In genomic region chr11:118975427-118975826, GRCm38 (mm10) we compare ENCODE assay signal across 9 mouse cellular contexts. TPM values are rescaled to one million over a fixed set of nuclear protein-coding genes. Genes with fewer than 3 reads are reported as not detected.
DNase-seq lines count a peak whose midpoint lies in the region; ATAC-seq lines count a peak whose summit lies in the region.
"Had no signal": no experiment of that assay in that cellular context is flagged by ENCODE, and none has a peak within 500 bp of the region (broad histone marks: within the 10 kb centered on the region; RNA-seq: fewer than 3 reads in every experiment).

No protein-coding gene starts in this region.

- H3K4me3 ChIP-seq in limb, embryonic 12.5 days (replicated peaks), result no peak overlapping the region
- H3K4me3 ChIP-seq in midbrain, embryonic 15.5 days, result no peak overlapping the region

- no peak for ATAC-seq in cerebellum, adult (ENCODE audit: insufficient number of reproducible peaks, low FRiP score, low TSS enrichment)
- no peak for ATAC-seq in limb, embryonic 12.5 days (ENCODE audit: insufficient number of reproducible peaks, insufficient read depth, low FRiP score, low TSS enrichment, low read depth)
- no peak for ATAC-seq in midbrain, embryonic 15.5 days (replicated peaks)

- H3K9me3 ChIP-seq in limb, embryonic 12.5 days, result no peaks in the 10 kb centered on the region
- no peaks in the 10 kb centered on the region for H3K9me3 ChIP-seq in midbrain, embryonic 15.5 days

- peaks cover 65% of the 10 kb centered on the region for H3K27me3 ChIP-seq in limb, embryonic 12.5 days
- H3K27me3 ChIP-seq in midbrain, embryonic 15.5 days (replicated peaks), result no peaks in the 10 kb centered on the region; the same call in 1 of the 2 replicates

- H3K27ac ChIP-seq in limb, embryonic 12.5 days, result no peak overlapping the region
- H3K27ac ChIP-seq in midbrain, embryonic 15.5 days, result no peak overlapping the region

- peak overlapping the region; percentile 13 for H3K4me2 ChIP-seq in limb, embryonic 12.5 days
- H3K4me2 ChIP-seq in midbrain, embryonic 15.5 days, result peak overlapping the region; percentile 38

- peak; percentile 78 for DNase-seq in cerebellum, adult 11 months
- peak; percentile 70 to 86 for DNase-seq in cerebellum, postnatal 4 days (ENCODE audit: low spot score in 2 of 2)
- peak; percentile 71 for DNase-seq in gastrocnemius, postnatal 10 days
- peak; percentile 24 to 72 for DNase-seq in kidney, adult 8-10 months
- peak; percentile 7 to 18 for DNase-seq in spleen, postnatal 36 days (ENCODE audit: low spot score in 2 of 2)

- 3% methylated on average over 10 of the region's 10 CpGs for WGBS in limb, embryonic 12.5 days
- WGBS in midbrain, embryonic 15.5 days, result under 1% methylated on average over 10 of the region's 10 CpGs

- no peak overlapping the region for H3K9ac ChIP-seq in limb, embryonic 12.5 days (replicated peaks)
- no peak overlapping the region for H3K9ac ChIP-seq in midbrain, embryonic 15.5 days

- H3K4me1 ChIP-seq in limb, embryonic 12.5 days (replicated peaks), result peaks cover 5% of the 10 kb centered on the region
- H3K4me1 ChIP-seq in midbrain, embryonic 15.5 days, result peaks cover 29% of the 10 kb centered on the region

- H3K36me3 ChIP-seq in limb, embryonic 12.5 days, result no peaks in the 10 kb centered on the region
- no peaks in the 10 kb centered on the region for H3K36me3 ChIP-seq in midbrain, embryonic 15.5 days (replicated peaks)
- H3K36me3 ChIP-seq: G1E had no signal

RNA-seq across cellular contexts. Expression of gene Enpp7, which starts 12.6 kb away (rescaled TPM):
- total RNA-seq in gastrocnemius, postnatal 10 days (2021), result not detected
- polyA plus RNA-seq in limb, embryonic 12.5 days (2016; fragmentation: Nextera tagmentation; extraction: Ambion mirVana), result not detected in 2 replicates
- polyA plus RNA-seq in midbrain, embryonic 15.5 days (2015; fragmentation: Nextera tagmentation; extraction: Ambion mirVana), result not detected in 2 replicates
- total RNA-seq: G1E had no signal
- polyA plus RNA-seq: G1E had no signal

RNA-seq across cellular contexts. Expression of gene Cbx2, which starts 47.3 kb away (rescaled TPM):
- 1 to 10 TPM; 2.3 to 3.0 TPM for total RNA-seq in gastrocnemius, postnatal 10 days (2021)
- 121 and 122 TPM in 2 replicates for polyA plus RNA-seq in limb, embryonic 12.5 days (2016; fragmentation: Nextera tagmentation; extraction: Ambion mirVana)
- polyA plus RNA-seq in midbrain, embryonic 15.5 days (2015; fragmentation: Nextera tagmentation; extraction: Ambion mirVana), result 17.6 and 19.6 TPM in 2 replicates
- polyA plus RNA-seq: G1E had no signal

Comparison
In these comparisons a context has a peak if more than half of its experiments do, and no peak if none do; other contexts are left out.
1. DNase-seq: peak in every context shown above with its lines; median percentile 78 in cerebellum, adult 11 months; 78 in cerebellum, postnatal 4 days; 71 in gastrocnemius, postnatal 10 days; 48 in kidney, adult 8-10 months; 12 in spleen, postnatal 36 days.